Mouse (Mus musculus) intestine, postnatal 0 days (tissue): ENCODE measurements around the gene Grb2. TPM values are rescaled to one million over a fixed set of nuclear protein-coding genes. Genes with fewer than 3 reads are reported as not detected.

Experiments
- ATAC-seq: fragments of 200-750 bp; cut with Nextera tagmentation; 2 replicates; pipeline ENCODE4 v1.8.0; 2017; ENCODE audit warnings: mild to moderate bottlenecking, moderate TSS enrichment, moderate library complexity
- H3K27ac ChIP-seq: fragments of 300-500 bp; sonication (generic); 2 replicates; pipeline ENCODE4 v1.5.1; 2014; ENCODE audit warnings: mild to moderate bottlenecking, low read depth, low read length, moderate library complexity
- H3K27me3 ChIP-seq: fragments of 300-500 bp; sonication (generic); replicated peaks from 2 replicates; pipeline ENCODE4 v1.6.1; 2014; ENCODE audit warnings: low read length, mixed read lengths; ENCODE audit not compliant: control insufficient read depth, insufficient read depth
- H3K36me3 ChIP-seq: fragments of 300-500 bp; sonication (generic); 2 replicates; pipeline ENCODE4 v1.6.1; 2014; ENCODE audit warnings: mild to moderate bottlenecking, moderate library complexity; ENCODE audit not compliant: control insufficient read depth, insufficient read depth
- H3K4me1 ChIP-seq: fragments of 300-500 bp; sonication (generic); replicated peaks from 2 replicates; pipeline ENCODE4 v1.6.1; 2014; ENCODE audit warnings: antibody characterized with exemption, low read length, mixed read lengths; ENCODE audit not compliant: control insufficient read depth, insufficient read depth
- H3K4me2 ChIP-seq: fragments of 300-500 bp; sonication (generic); replicated peaks from 2 replicates; pipeline ENCODE4 v1.6.1; 2014; ENCODE audit warnings: low read depth, mild to moderate bottlenecking, moderate library complexity
- H3K4me3 ChIP-seq: fragments of 300-500 bp; sonication (generic); 2 replicates; pipeline ENCODE4 v1.5.1; 2014; ENCODE audit warnings: low read depth, low read length
- H3K9ac ChIP-seq: fragments of 300-500 bp; sonication (generic); 2 replicates; pipeline ENCODE4 v1.6.1; 2014; ENCODE audit warnings: mild to moderate bottlenecking, low read depth, low read length
- H3K9me3 ChIP-seq: fragments of 300-500 bp; sonication (generic); 2 replicates; pipeline ENCODE4 v1.6.1; 2016; ENCODE audit warnings: mixed run types; ENCODE audit not compliant: control insufficient read depth
- CTCF ChIP-seq: sonication (generic); IDR thresholded peaks from 2 replicates; pipeline ENCODE4 v1.5.1; 2016; ENCODE audit warnings: low read depth, mild to moderate bottlenecking, control low read depth, antibody characterized with exemption, moderate library complexity
- WGBS: fragments of 180-500 bp; shearing (Covaris S2); extraction: QIAGEN DNeasy Blood & Tissue Kit; methylation state at CpG from one replicate; pipeline ENCODE4 v1.1.7; 2014; 5-methylcytosine and 5-hydroxymethylcytosine counted together
- polyA plus RNA-seq: library from polyadenylated mRNA; unstranded; fragments of >200 nt; fragmentation: Nextera tagmentation; extraction: Ambion mirVana; gene quantifications from 2 replicates; pipeline ENCODE4 v1.2.1, GENCODE M21; 2015

Grb2 gene
- polyA plus RNA-seq, 1 experiment from 2014 or later: 60.5 TPM

GRCm38 (mm10) chr11:115679554-115680238 is 28.7 kb downstream of the Grb2 start:
- TF ChIP-seq CTCF: no peak

GRCm38 (mm10) chr11:115678861-115679260 is 29.5 kb downstream of the Grb2 start:
- Histone ChIP-seq H3K27ac (no peak overlapping the region), H3K4me3 (no peak overlapping the region), H3K9ac (no peak overlapping the region), H3K36me3 (peaks cover 20% of the 10 kb centered on the region), H3K27me3 (no peaks in the 10 kb centered on the region), H3K4me2 (no peak overlapping the region), H3K4me1 (0 out of 2 replicates have a peak, but pooled peaks cover 5% of the 10 kb centered on the region), H3K9me3 (no peaks in the 10 kb centered on the region)
- ATAC-seq: no peak
- no peak for TF ChIP-seq CTCF
- 94% methylated on average over 6 of the region's 6 CpGs for WGBS

More at GRCm38 (mm10) chr11:115679554-115680238, 28.7 kb downstream of the Grb2 start:
- H3K4me1 ChIP-seq: 0 out of 2 replicates have a peak, but pooled peaks cover 5% of the 10 kb centered on the region
- no peak overlapping the region for H3K4me3 ChIP-seq
- 0 out of 2 replicates have a peak, but pooled peaks have one; percentile 41 for ATAC-seq
- H3K9ac ChIP-seq: no peak overlapping the region
- H3K4me2 ChIP-seq: no peak overlapping the region
- H3K36me3 ChIP-seq: peaks cover 20% of the 10 kb centered on the region
- H3K27me3 ChIP-seq: no peaks in the 10 kb centered on the region
- H3K27ac ChIP-seq: no peak overlapping the region
- 67% methylated on average over 9 of the region's 9 CpGs for WGBS
- no peaks in the 10 kb centered on the region for H3K9me3 ChIP-seq

- Histone ChIP-seq H3K9me3 (no peaks in the 10 kb centered on the region), H3K36me3 (peaks cover 13% of the 10 kb centered on the region), H3K4me3 (no peak overlapping the region), H3K4me1 (0 out of 2 replicates have a peak, but pooled peaks cover 5% of the 10 kb centered on the region), H3K27me3 (no peaks in the 10 kb centered on the region), H3K4me2 (no peak overlapping the region), H3K9ac (no peak overlapping the region), H3K27ac (no peak overlapping the region)
- no peak for TF ChIP-seq CTCF
- 85% methylated on average over 3 of the region's 3 CpGs for WGBS
- ATAC-seq: no peak
Measured at GRCm38 (mm10) chr11:115677511-115677910, 30.9 kb downstream of the Grb2 start.

- Histone ChIP-seq H3K4me3 (no peak overlapping the region), H3K27ac (no peak overlapping the region), H3K9me3 (no peaks in the 10 kb centered on the region), H3K27me3 (no peaks in the 10 kb centered on the region), H3K4me1 (0 out of 2 replicates have a peak, but pooled peaks cover 5% of the 10 kb centered on the region), H3K36me3 (peaks cover 13% of the 10 kb centered on the region), H3K9ac (no peak overlapping the region), H3K4me2 (no peak overlapping the region)
- no peak for ATAC-seq
- 87% methylated on average over 8 of the region's 8 CpGs for WGBS
- no peak for TF ChIP-seq CTCF
Measured at GRCm38 (mm10) chr11:115676738-115677137, 31.7 kb downstream of the Grb2 start.

- Histone ChIP-seq H3K4me3 (no peak overlapping the region), H3K9me3 (no peaks in the 10 kb centered on the region), H3K9ac (no peak overlapping the region), H3K4me1 (0 out of 2 replicates have a peak, but pooled peaks cover 7% of the 10 kb centered on the region), H3K4me2 (no peak overlapping the region), H3K27ac (no peak overlapping the region), H3K27me3 (no peaks in the 10 kb centered on the region), H3K36me3 (peaks cover 13% of the 10 kb centered on the region)
- 80% methylated on average over 9 of the region's 9 CpGs for WGBS
- no peak for ATAC-seq
- no peak for TF ChIP-seq CTCF
Measured at GRCm38 (mm10) chr11:115674235-115674865, 34.0 kb downstream of the Grb2 start.

- Histone ChIP-seq H3K27ac (no peak overlapping the region), H3K4me2 (no peak overlapping the region), H3K36me3 (peaks cover 10% of the 10 kb centered on the region), H3K9me3 (no peaks in the 10 kb centered on the region), H3K27me3 (no peaks in the 10 kb centered on the region), H3K4me3 (no peak overlapping the region), H3K9ac (no peak overlapping the region), H3K4me1 (0 out of 2 replicates have a peak, but pooled peaks cover 5% of the 10 kb centered on the region)
- WGBS: 76% methylated on average over 9 of the region's 9 CpGs
- ATAC-seq: no peak
- TF ChIP-seq CTCF: no peak
Measured at GRCm38 (mm10) chr11:115673471-115674234, 34.7 kb downstream of the Grb2 start.
